Mouse (Mus musculus): ENCODE measurements around the gene Rnf31.

- TF ChIP-seq NANOG (IDR thresholded peaks at IDR 0.05; ENCODE audit: borderline replicate concordance, low read length) = no peak
- TF ChIP-seq CTCF (conservative IDR thresholded peaks at IDR 0.05; ENCODE audit: low read length) = no peak
- TF ChIP-seq POU5F1 (IDR thresholded peaks at IDR 0.05; ENCODE audit: borderline replicate concordance, low read length) = no peak
Measured at GRCm38 (mm10) chr14:55596036-55596690, 4.7 kb downstream of the Rnf31 start.

Data from E14TG2a.4 (cell line).